Mouse (Mus musculus) forebrain, embryonic 15.5 days (tissue): ENCODE measurements at regions not wholly inside any gene's neighbourhood (a gene's known extent, or its start where the extent isn't known, plus 50 kb on each side); places are given as distances from the start of the nearest gene placed in this dataset.
"Not testable (repeated sequence)": the region's sequence is repeated elsewhere in the genome, so short reads cannot be mapped to it uniquely, and the experiment has no call there.

ENCODE experiments used
- ATAC-seq: fragments of 200-750 bp; cut with Nextera tagmentation; replicated peaks from 2 replicates; pipeline ENCODE4 v1.8.0; 2017; ENCODE audit warnings: mild to moderate bottlenecking, moderate TSS enrichment, moderate library complexity
- H3K27ac ChIP-seq: fragments of 300-500 bp; sonication (generic); replicated peaks from 2 replicates; pipeline ENCODE4 v1.5.1; 2015; ENCODE audit warnings: mild to moderate bottlenecking, inconsistent platforms
- H3K27me3 ChIP-seq: fragments of 300-500 bp; sonication (generic); 2 replicates; pipeline ENCODE4 v1.6.1; 2015; ENCODE audit warnings: inconsistent platforms
- H3K36me3 ChIP-seq: fragments of 300-500 bp; sonication (generic); 2 replicates; pipeline ENCODE4 v1.6.1; 2015; ENCODE audit warnings: mild to moderate bottlenecking, inconsistent platforms
- H3K4me1 ChIP-seq: fragments of 300-500 bp; sonication (generic); 2 replicates; pipeline ENCODE4 v1.6.1; 2015; ENCODE audit warnings: inconsistent platforms
- H3K4me2 ChIP-seq: fragments of 300-500 bp; sonication (generic); replicated peaks from 2 replicates; pipeline ENCODE4 v1.6.1; 2015; ENCODE audit warnings: mild to moderate bottlenecking, inconsistent platforms
- H3K4me3 ChIP-seq: fragments of 300-500 bp; sonication (generic); 2 replicates; pipeline ENCODE4 v1.5.1; 2015; ENCODE audit warnings: mild to moderate bottlenecking, inconsistent platforms
- H3K9ac ChIP-seq: fragments of 300-500 bp; sonication (generic); replicated peaks from 2 replicates; pipeline ENCODE4 v1.6.1; 2015; ENCODE audit warnings: mild to moderate bottlenecking, inconsistent platforms
- H3K9me3 ChIP-seq: fragments of 300-500 bp; sonication (generic); 2 replicates; pipeline ENCODE4 v1.6.1; 2016; ENCODE audit warnings: inconsistent platforms
- WGBS: fragments of 180-500 bp; shearing (Covaris S2); methylation state at CpG from one replicate; pipeline ENCODE4 v1.1.7; 2015; ENCODE audit warnings: mixed read lengths; 5-methylcytosine and 5-hydroxymethylcytosine counted together

DNA sequence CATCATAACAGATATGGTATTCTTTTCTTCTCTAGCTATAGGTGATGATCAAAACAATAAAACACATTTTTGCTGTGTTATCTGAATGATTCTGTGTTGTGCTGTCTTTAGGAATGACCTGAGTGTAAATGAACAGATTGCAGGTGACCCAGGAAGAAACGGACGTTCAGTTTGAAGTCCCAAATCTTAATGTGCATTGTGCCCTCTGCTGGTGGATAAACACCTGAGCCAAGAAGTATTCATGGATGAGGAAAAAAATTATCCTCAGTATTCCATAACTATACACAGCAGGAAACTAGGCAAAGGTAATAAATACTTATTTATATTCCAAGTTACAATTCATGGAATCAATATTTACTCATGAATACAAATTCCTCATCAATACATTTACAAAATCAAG, 384.3 kb upstream of the Dab2 start:
- no peak overlapping the region for H3K4me3 ChIP-seq
- no peak overlapping the region for H3K9ac ChIP-seq
- no peak overlapping the region for H3K27ac ChIP-seq
- no peak overlapping the region for H3K4me2 ChIP-seq
- no peaks in the 10 kb centered on the region for H3K9me3 ChIP-seq
- H3K4me1 ChIP-seq = no peaks in the 10 kb centered on the region
- H3K36me3 ChIP-seq = no peaks in the 10 kb centered on the region
- no peaks in the 10 kb centered on the region for H3K27me3 ChIP-seq
- 14% methylated on average over 2 of the region's 2 CpGs for WGBS
- no peak for ATAC-seq

DNA sequence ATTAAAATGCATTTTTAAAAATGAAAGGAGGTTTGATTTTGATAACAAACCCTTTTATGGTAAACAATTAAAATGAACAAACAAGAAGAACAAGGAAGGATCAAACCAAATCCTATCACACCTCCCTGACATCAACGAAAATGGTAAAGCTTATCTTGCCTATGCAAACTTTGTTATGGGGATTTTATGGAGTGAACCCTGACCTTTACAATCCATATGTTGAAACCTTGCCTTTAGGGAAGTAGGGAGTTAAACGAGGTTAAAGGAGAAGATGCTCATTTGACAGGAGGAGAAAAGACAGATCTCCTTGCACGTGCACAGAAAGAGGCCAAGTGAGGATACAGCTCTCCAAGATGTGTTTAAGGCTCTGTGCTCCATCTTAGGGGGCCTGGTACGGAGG, 379.5 kb upstream of the Dab2 start:
- H3K27ac ChIP-seq = no peak overlapping the region
- ATAC-seq = no peak
- H3K36me3 ChIP-seq = no peaks in the 10 kb centered on the region
- no peaks in the 10 kb centered on the region for H3K9me3 ChIP-seq
- WGBS = 67% methylated on average over 4 of the region's 4 CpGs
- H3K4me1 ChIP-seq = no peaks in the 10 kb centered on the region
- H3K4me3 ChIP-seq = no peak overlapping the region
- no peak overlapping the region for H3K9ac ChIP-seq
- no peak overlapping the region for H3K4me2 ChIP-seq
- H3K27me3 ChIP-seq = no peaks in the 10 kb centered on the region

DNA sequence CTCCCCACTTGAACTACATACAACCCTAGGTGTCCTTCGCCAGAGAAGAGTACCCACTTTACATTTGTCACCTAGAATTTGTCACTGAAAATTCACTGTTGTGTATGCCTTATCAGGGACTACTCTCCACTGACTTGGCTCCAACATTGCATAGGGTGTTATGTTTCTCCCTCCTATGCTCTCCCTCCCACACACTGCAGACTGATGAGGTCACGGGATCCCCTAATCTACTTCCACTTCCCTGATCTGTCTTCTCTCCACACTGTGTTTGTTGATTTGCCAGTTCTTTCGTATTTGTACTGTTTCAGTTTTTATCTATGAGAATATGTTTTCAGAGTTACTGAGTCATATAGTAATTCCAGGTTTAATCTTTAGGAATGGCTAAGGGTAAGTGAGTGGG, 371.8 kb upstream of the Dab2 start:
- no peaks in the 10 kb centered on the region for H3K27me3 ChIP-seq

DNA sequence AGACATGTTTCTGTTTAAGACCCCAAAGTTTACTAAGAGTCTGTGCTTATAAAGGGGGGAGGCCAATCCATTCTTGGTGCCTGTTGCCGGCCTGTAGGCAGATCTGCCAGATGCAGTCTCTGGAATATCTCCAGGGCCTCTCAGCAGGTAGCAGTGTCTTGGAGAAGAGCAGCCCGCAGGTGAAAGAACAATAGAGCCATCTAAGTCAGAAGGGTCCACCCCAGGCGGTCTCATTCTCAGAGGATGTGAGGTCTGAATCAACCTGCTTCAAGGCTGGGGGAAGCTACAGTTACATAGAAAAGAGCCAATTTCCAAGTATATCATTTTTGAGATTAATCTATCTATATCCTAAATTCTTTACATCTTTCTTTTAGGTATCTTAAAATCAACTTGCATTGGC, 366.0 kb upstream of the Dab2 start:
- H3K4me1 ChIP-seq = no peaks in the 10 kb centered on the region
- H3K27me3 ChIP-seq = no peaks in the 10 kb centered on the region
- no peak for ATAC-seq
- no peaks in the 10 kb centered on the region for H3K36me3 ChIP-seq
- no peak overlapping the region for H3K27ac ChIP-seq
- no peak overlapping the region for H3K4me2 ChIP-seq
- no peak overlapping the region for H3K9ac ChIP-seq
- no peak overlapping the region for H3K4me3 ChIP-seq
- no peaks in the 10 kb centered on the region for H3K9me3 ChIP-seq
- WGBS = 25% methylated on average over 3 of the region's 3 CpGs

More for the DNA sequence above, 371.8 kb upstream of the Dab2 start:
- Histone ChIP-seq H3K9me3 (no peaks in the 10 kb centered on the region), H3K4me1 (no peaks in the 10 kb centered on the region), H3K36me3 (no peaks in the 10 kb centered on the region), H3K27ac (no peak overlapping the region), H3K9ac (no peak overlapping the region), H3K4me3 (no peak overlapping the region), H3K4me2 (no peak overlapping the region)
- WGBS = 90% methylated on average over 3 of the region's 3 CpGs
- no peak for ATAC-seq

DNA sequence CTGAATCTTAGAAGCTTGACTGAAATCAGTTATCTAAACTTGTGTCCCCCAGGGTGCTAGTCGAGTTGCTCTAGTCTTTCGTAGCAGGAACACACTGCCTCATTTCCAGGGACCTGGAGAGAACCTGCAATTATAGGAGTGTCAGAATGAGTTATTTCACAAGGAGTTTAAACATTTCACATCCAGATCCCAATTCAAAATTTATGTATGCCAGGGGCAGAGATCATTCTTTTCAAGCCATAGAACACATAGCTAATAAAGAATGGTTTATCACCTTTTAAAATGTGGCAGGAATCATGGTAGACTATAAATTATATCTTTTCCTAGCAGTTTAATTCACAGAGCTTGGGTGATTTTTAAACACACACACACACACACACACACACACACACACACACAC, 358.6 kb upstream of the Dab2 start:
- Histone ChIP-seq H3K4me3 (no peak overlapping the region), H3K36me3 (no peaks in the 10 kb centered on the region), H3K27ac (no peak overlapping the region), H3K27me3 (no peaks in the 10 kb centered on the region), H3K9me3 (no peaks in the 10 kb centered on the region), H3K9ac (no peak overlapping the region), H3K4me1 (no peaks in the 10 kb centered on the region), H3K4me2 (no peak overlapping the region)
- no peak for ATAC-seq
- 72% methylated on average over 2 of the region's 2 CpGs for WGBS

DNA sequence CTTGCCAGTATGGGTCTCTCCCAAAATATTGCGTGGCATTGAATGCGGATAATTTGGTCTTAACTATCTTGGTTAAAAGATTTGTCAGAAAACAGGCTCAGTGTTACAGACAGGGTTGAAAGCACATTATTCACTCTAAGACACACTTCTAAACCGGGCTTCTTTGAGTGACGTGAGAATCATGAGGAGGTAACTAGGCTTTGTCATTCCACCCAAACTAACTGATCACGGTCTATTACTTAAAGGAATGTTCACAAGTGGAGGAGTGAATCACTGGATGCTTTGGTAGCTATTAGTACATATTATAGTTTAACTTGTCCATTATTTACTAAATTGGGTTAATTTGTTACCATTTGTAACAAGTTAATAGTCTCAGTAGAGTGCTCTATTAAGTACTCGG, 352.9 kb upstream of the Dab2 start:
- Histone ChIP-seq H3K9me3 (no peaks in the 10 kb centered on the region), H3K36me3 (no peaks in the 10 kb centered on the region), H3K4me1 (no peaks in the 10 kb centered on the region), H3K4me2 (no peak overlapping the region), H3K27me3 (no peaks in the 10 kb centered on the region), H3K4me3 (no peak overlapping the region), H3K27ac (no peak overlapping the region), H3K9ac (no peak overlapping the region)
- no peak for ATAC-seq
- 83% methylated on average over 6 of the region's 6 CpGs for WGBS

DNA sequence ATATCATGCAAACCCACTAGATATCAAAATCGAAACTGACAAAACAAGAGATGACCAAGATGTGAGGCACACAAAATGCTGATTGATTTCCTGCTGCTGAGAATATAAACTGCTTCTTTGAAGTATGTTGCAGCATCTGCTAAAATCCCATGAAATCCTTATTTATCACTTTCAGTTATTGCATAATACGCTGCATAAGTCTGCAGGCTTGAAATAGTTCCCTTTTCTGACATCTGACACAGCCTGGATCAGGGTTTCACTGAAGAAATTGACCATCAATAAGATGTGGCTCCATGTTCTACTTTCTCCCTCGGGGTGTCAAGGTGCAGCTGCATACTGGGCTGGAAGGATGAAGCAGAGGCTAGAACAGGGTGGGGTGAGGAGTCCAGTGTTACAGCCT, 348.7 kb upstream of the Dab2 start:
- Histone ChIP-seq H3K4me1 (no peaks in the 10 kb centered on the region), H3K9me3 (no peaks in the 10 kb centered on the region), H3K9ac (no peak overlapping the region), H3K27me3 (no peaks in the 10 kb centered on the region), H3K4me3 (no peak overlapping the region), H3K27ac (no peak overlapping the region), H3K4me2 (no peak overlapping the region), H3K36me3 (no peaks in the 10 kb centered on the region)
- WGBS = 84% methylated on average over 3 of the region's 3 CpGs
- ATAC-seq = no peak

DNA sequence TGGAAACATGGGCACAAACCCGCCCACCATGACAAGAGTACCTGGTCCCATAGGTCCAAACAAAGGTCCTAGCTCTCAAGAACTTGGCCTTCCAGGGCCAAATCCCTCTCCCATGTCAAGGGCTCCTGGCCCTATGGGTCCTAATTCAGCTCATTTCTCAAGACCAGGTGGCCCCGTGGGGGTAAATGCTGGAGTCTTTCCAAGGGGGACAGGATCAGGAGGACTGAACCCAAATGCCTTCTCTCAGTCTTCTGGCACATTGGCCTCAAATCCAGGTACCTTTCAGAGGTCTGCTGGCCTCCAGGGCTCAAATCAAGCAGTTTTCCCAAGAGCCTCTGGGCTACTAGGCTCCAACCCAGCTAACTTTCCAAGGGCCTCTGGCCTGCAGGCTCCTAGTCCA, 347.9 kb upstream of the Dab2 start:
- not testable (repeated sequence) for H3K27me3 ChIP-seq, ATAC-seq, H3K36me3 ChIP-seq, H3K4me2 ChIP-seq, H3K9ac ChIP-seq, H3K9me3 ChIP-seq, H3K4me3 ChIP-seq, H3K4me1 ChIP-seq, H3K27ac ChIP-seq
- 96% methylated on average over 2 of the region's 2 CpGs for WGBS

DNA sequence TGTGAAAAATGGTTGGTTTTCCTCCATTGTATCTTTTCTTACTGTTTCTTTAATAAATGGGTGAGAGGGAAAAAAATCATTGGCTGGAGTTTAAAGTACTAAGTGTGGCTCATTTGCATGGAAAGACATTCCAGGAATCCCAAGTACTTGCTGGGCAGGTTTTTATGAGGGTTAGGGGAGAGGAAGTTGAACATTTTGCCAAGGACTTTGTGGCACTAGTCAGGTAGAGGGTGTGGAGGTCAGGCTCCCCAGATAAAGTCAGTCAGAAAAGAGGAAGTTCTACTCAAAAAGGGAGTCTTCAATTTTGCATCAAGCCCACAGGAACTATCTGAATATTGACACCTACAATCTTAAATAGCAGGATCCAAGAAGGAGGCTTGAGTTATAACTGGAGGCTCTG, 346.5 kb upstream of the Dab2 start:
- ATAC-seq = no peak
- no peaks in the 10 kb centered on the region for H3K27me3 ChIP-seq

DNA sequence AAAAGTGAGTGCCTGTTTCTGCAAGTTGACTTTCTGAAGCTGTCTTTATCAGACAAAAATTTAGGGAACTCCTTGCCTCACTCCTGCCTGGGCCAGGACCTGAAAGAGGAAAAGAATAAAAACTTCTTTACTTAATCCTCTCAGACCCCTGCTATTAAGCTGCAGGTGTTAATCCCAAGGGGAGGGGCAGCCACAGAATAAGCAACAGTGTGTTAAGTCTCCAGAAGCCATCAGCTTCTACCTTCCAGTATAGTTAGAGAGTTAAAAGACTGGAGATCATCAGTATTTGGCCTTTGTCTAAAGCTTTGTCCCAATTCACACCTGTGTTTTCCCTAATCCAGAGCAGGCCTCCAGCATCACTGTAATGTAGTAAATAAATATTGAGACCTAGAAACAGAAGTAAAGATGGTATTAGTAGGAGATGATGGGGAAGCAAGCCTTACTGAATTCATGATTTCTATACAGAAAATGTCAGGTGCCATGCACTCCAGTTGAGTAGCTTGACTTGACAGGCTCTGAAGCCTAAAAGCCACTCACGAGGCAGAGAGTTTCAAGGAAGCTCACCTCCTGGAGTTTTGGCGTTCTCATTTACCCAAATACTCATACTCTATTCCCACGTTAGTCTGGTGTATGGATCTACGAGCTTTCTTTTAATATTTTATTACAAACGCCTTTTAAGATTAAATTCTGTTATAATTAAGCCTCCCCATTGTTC, 308.1 kb upstream of the Dab2 start:
- H3K27me3 ChIP-seq = no peaks in the 10 kb centered on the region
- WGBS = 45% methylated on average over 5 of the region's 5 CpGs

More for the DNA sequence above, 346.5 kb upstream of the Dab2 start:
- Histone ChIP-seq H3K4me1 (no peaks in the 10 kb centered on the region), H3K9me3 (no peaks in the 10 kb centered on the region), H3K36me3 (no peaks in the 10 kb centered on the region), H3K4me3 (no peak overlapping the region), H3K27ac (no peak overlapping the region), H3K9ac (no peak overlapping the region), H3K4me2 (no peak overlapping the region)

DNA sequence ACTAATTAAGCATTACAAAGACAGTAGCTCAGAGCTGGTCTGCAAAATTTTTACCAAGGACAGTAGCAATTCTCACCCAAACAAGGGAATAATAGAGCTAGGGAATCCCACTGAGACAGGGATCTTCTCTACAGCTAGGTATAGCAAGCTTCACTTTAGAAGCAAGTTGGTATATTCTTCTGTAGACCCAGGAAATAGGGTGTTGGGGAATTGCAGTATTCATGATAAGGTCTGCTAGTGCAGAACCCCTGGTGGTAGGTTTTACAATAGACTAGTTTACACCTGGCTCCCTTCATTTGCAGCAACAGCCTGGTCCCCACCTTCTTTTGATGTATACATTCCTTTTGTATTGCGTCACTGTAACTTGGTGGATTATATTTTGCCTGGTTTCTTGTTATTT, 307.4 kb upstream of the Dab2 start:
- H3K4me3 ChIP-seq, H3K9me3 ChIP-seq, H3K4me1 ChIP-seq, H3K36me3 ChIP-seq, H3K4me2 ChIP-seq, H3K27me3 ChIP-seq, ATAC-seq, H3K9ac ChIP-seq, H3K27ac ChIP-seq: not testable (repeated sequence)
- WGBS = 92% methylated on average over 1 of the region's 1 CpGs

More for the DNA sequence above, 308.1 kb upstream of the Dab2 start:
- no peaks in the 10 kb centered on the region for H3K4me1 ChIP-seq
- no peak overlapping the region for H3K4me2 ChIP-seq
- ATAC-seq = no peak
- H3K4me3 ChIP-seq = no peak overlapping the region
- H3K9me3 ChIP-seq = no peaks in the 10 kb centered on the region
- H3K36me3 ChIP-seq = no peaks in the 10 kb centered on the region
- H3K9ac ChIP-seq = no peak overlapping the region
- no peak overlapping the region for H3K27ac ChIP-seq

DNA sequence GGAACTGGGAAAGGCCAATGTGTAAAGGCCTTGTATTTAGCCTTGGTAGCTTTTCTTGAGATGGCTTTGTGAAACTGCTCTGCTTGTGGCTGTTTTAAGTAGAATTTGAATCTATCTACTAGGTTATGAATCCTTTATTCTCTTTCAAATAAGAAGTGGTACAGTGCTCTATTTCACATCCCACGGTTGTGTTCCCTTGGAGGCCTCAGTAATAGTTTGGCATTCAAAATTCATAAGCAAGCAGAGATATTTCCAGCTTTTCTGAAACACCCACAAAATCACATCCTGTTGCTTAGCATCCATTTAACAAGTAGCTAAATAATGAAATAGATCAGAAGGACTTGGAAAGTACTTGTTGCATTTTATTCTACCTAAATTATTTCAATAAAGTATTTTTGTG, 298.8 kb upstream of the Dab2 start:
- no peaks in the 10 kb centered on the region for H3K27me3 ChIP-seq
- H3K4me1 ChIP-seq = no peaks in the 10 kb centered on the region
- H3K4me3 ChIP-seq = no peak overlapping the region
- no peak overlapping the region for H3K4me2 ChIP-seq
- H3K36me3 ChIP-seq = no peaks in the 10 kb centered on the region
- 89% methylated on average over 1 of the region's 1 CpGs for WGBS
- no peak overlapping the region for H3K27ac ChIP-seq
- H3K9ac ChIP-seq = no peak overlapping the region
- H3K9me3 ChIP-seq = no peaks in the 10 kb centered on the region
- no peak for ATAC-seq

DNA sequence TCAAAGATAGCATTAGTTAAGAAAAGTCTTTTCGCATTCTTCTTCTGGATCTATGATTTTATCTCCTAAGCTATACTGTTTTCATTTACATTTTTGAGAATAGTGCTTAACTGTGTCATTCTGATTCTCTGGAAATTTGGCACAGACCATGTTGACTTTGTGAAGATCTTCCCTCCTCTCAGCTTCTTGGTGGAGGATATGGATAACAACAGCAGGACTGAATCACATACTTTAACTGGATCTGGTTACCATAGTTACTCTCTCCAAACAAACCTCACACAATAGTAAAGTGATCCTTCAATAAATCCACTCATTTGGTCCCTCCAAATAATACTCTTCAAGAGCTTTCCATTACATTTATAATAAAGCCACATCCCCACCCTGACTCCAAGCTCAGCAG, 298.2 kb upstream of the Dab2 start:
- no peaks in the 10 kb centered on the region for H3K36me3 ChIP-seq
- H3K27ac ChIP-seq = no peak overlapping the region
- no peak overlapping the region for H3K9ac ChIP-seq
- no peaks in the 10 kb centered on the region for H3K4me1 ChIP-seq
- H3K27me3 ChIP-seq = no peaks in the 10 kb centered on the region
- H3K4me3 ChIP-seq = no peak overlapping the region
- no peak for ATAC-seq
- H3K4me2 ChIP-seq = no peak overlapping the region
- 100% methylated on average over 1 of the region's 1 CpGs for WGBS
- no peaks in the 10 kb centered on the region for H3K9me3 ChIP-seq
